Mouse (Mus musculus) bone marrow macrophage, adult 2 months (primary cell): ENCODE measurements around the gene Cxxc4. TPM values are rescaled to one million over a fixed set of nuclear protein-coding genes. Genes with fewer than 3 reads are reported as not detected.
"Not testable (repeated sequence)": the region's sequence is repeated elsewhere in the genome, so short reads cannot be mapped to it uniquely, and the experiment has no call there.

Source experiments
- H3K27ac ChIP-seq: 2 replicates; pipeline ENCODE4 v1.5.1; 2012; ENCODE audit warnings: low read depth, low read length; ENCODE audit not compliant: insufficient read depth
- H3K4me1 ChIP-seq: 2 replicates; pipeline ENCODE4 v1.6.1; 2012; ENCODE audit warnings: low read length; ENCODE audit not compliant: control insufficient read depth, insufficient read depth
- H3K4me3 ChIP-seq: 2 replicates; pipeline ENCODE4 v1.5.1; 2012; ENCODE audit warnings: mild to moderate bottlenecking, low read length, moderate library complexity; ENCODE audit not compliant: insufficient read depth
- CTCF ChIP-seq: IDR thresholded peaks from 2 replicates; pipeline ENCODE4 v1.5.1; 2012; ENCODE audit warnings: low read depth, mild to moderate bottlenecking, low read length, moderate library complexity
- POLR2A ChIP-seq: IDR thresholded peaks from 2 replicates; pipeline ENCODE4 v1.6.1; 2012; ENCODE audit warnings: mild to moderate bottlenecking, low read depth, low read length, borderline replicate concordance
- polyA plus RNA-seq: library from polyadenylated mRNA; stranded (reverse); fragments of >200 nt; gene quantifications from 2 replicates; pipeline ENCODE4 v1.2.4, GENCODE M21; 2012; ENCODE audit not compliant: missing spikeins, insufficient read depth, insufficient read length

Cxxc4 gene
- not detected in 2 replicates for polyA plus RNA-seq

GRCm38 (mm10) chr3:134236414-134237112, at the start of gene Cxxc4:
Gene Cxxc4 (plus strand): TSS chr3:134236484.
- TF ChIP-seq CTCF (no peak), POLR2A (no peak)
- Histone ChIP-seq H3K4me1 (no peaks in the 10 kb centered on the region), H3K27ac (no peak within 1 kb of the TSS), H3K4me3 (peak within 1 kb of the TSS; percentile 56)

GRCm38 (mm10) chr3:134188979-134189946, 47.0 kb upstream of the Cxxc4 start:
- no peaks in the 10 kb centered on the region for H3K4me1 ChIP-seq
- H3K4me3 ChIP-seq: no peak overlapping the region
- H3K27ac ChIP-seq: no peak overlapping the region
- TF ChIP-seq CTCF (no peak), POLR2A (no peak)

GRCm38 (mm10) chr3:134190046-134190445, 46.2 kb upstream of the Cxxc4 start:
- no peak for TF ChIP-seq CTCF
- no peak for TF ChIP-seq POLR2A
- Histone ChIP-seq H3K4me1 (no peaks in the 10 kb centered on the region), H3K27ac (no peak overlapping the region), H3K4me3 (peak overlapping the region; percentile 42)

GRCm38 (mm10) chr3:134199892-134200291, 36.4 kb upstream of the Cxxc4 start:
- no peak overlapping the region for H3K4me3 ChIP-seq
- no peaks in the 10 kb centered on the region for H3K4me1 ChIP-seq
- H3K27ac ChIP-seq: no peak overlapping the region
- TF ChIP-seq CTCF: no peak
- no peak for TF ChIP-seq POLR2A

GRCm38 (mm10) chr3:134206624-134207023, 29.7 kb upstream of the Cxxc4 start:
- no peak for TF ChIP-seq CTCF
- no peak for TF ChIP-seq POLR2A

GRCm38 (mm10) chr3:134210950-134211349, 25.3 kb upstream of the Cxxc4 start:
- TF ChIP-seq POLR2A (no peak), CTCF (no peak)
- no peak overlapping the region for H3K4me3 ChIP-seq
- no peaks in the 10 kb centered on the region for H3K4me1 ChIP-seq
- no peak overlapping the region for H3K27ac ChIP-seq

More at GRCm38 (mm10) chr3:134206624-134207023, 29.7 kb upstream of the Cxxc4 start:
- Histone ChIP-seq H3K4me3 (no peak overlapping the region), H3K4me1 (no peaks in the 10 kb centered on the region), H3K27ac (no peak overlapping the region)

GRCm38 (mm10) chr3:134219881-134220280, 16.4 kb upstream of the Cxxc4 start:
- H3K4me3 ChIP-seq, H3K4me1 ChIP-seq, H3K27ac ChIP-seq: not testable (repeated sequence)

GRCm38 (mm10) chr3:134221002-134221401, 15.3 kb upstream of the Cxxc4 start:
- no peak for TF ChIP-seq POLR2A
- TF ChIP-seq CTCF: no peak
- H3K4me3 ChIP-seq: no peak overlapping the region
- no peaks in the 10 kb centered on the region for H3K4me1 ChIP-seq
- no peak overlapping the region for H3K27ac ChIP-seq

- TF ChIP-seq POLR2A: no peak
- TF ChIP-seq CTCF: no peak
- Histone ChIP-seq H3K27ac (no peak overlapping the region), H3K4me1 (no peaks in the 10 kb centered on the region), H3K4me3 (no peak overlapping the region)
Measured at GRCm38 (mm10) chr3:134222593-134222992, 13.7 kb upstream of the Cxxc4 start.

GRCm38 (mm10) chr3:134223956-134224355, 12.3 kb upstream of the Cxxc4 start:
- H3K27ac ChIP-seq: no peak overlapping the region
- H3K4me1 ChIP-seq: no peaks in the 10 kb centered on the region
- H3K4me3 ChIP-seq: no peak overlapping the region
- TF ChIP-seq CTCF (no peak), POLR2A (no peak)
